Mouse (Mus musculus): ENCODE data around the gene Rpp21. TPM values are rescaled to one million over a fixed set of nuclear protein-coding genes. Genes with fewer than 3 reads are reported as not detected.
A peak's percentile ranks its signal among the peaks of the same experiment; 100 is the strongest.

Gene Rpp21
- polyA plus RNA-seq, 1 experiment from 2014 or later = 110 TPM

DNA sequence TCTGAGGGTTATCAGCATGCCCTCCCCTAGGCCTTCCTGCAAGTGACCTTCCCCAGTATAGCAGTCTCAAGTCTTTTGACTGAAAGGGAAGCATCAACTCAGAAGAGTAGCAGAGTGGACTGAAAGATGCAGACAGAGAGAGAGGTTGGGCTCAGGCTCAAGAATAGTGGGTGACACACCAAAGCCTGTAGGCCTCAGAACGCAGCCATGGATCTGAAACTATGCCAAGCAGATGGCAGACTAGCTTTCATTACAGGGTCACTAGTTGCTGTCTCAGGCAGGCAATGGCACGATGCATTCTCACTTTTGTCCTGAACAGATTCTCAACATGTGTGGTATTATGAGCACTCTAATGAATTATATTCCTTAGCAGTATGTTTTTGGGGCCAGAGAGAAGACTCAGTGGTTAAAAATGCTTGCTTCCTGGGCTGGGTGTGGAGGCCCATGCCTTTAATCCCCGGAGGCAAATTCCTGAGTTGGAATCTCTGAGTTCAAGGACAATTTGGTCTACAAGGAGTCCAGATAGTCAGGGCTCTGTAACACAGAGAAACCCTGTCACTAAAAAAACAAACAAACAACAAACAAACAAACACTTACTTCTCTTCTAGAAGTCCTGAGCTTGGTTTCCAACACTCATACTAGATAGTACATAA is 6.5 kb upstream of the Rpp21 start:
- no peak overlapping the region for H3K4me2 ChIP-seq (replicated peaks; ENCODE audit: low read depth, low read length)
- H3K27me3 ChIP-seq (ENCODE audit: insufficient read depth, low read length) = no peaks in the 10 kb centered on the region
- 91% methylated on average over 3 of the region's 3 CpGs for WGBS
- H3K27ac ChIP-seq (ENCODE audit: low read length) = no peak overlapping the region
- H3K36me3 ChIP-seq (ENCODE audit: insufficient read depth, low read length) = peaks cover 64% of the 10 kb centered on the region
- H3K4me1 ChIP-seq (ENCODE audit: insufficient read depth, low read length) = no peaks in the 10 kb centered on the region
- no peaks in the 10 kb centered on the region for H3K9me3 ChIP-seq (ENCODE audit: low read length)
- no peak overlapping the region for H3K4me3 ChIP-seq (ENCODE audit: low read length)
- H3K9ac ChIP-seq (replicated peaks; ENCODE audit: low read length) = no peak overlapping the region
- ATAC-seq (ENCODE audit: low FRiP score, low TSS enrichment) = no peak

GRCm38 (mm10) chr17:36261511-36262166 is 3.8 kb upstream of the Rpp21 start:
- H3K36me3 ChIP-seq (ENCODE audit: insufficient read depth, low read length) = peaks cover 52% of the 10 kb centered on the region
- H3K27ac ChIP-seq (ENCODE audit: low read length) = no peak overlapping the region
- H3K9me3 ChIP-seq (ENCODE audit: low read length) = no peaks in the 10 kb centered on the region
- no peak overlapping the region for H3K4me2 ChIP-seq (replicated peaks; ENCODE audit: low read depth, low read length)
- H3K4me3 ChIP-seq (ENCODE audit: low read length) = no peak overlapping the region
- peaks cover 4% of the 10 kb centered on the region for H3K4me1 ChIP-seq (ENCODE audit: insufficient read depth, low read length)
- no peaks in the 10 kb centered on the region for H3K27me3 ChIP-seq (ENCODE audit: insufficient read depth, low read length)
- 89% methylated on average over 9 of the region's 9 CpGs for WGBS
- no peak for ATAC-seq (ENCODE audit: low FRiP score, low TSS enrichment)
- no peak overlapping the region for H3K9ac ChIP-seq (replicated peaks; ENCODE audit: low read length)

DNA sequence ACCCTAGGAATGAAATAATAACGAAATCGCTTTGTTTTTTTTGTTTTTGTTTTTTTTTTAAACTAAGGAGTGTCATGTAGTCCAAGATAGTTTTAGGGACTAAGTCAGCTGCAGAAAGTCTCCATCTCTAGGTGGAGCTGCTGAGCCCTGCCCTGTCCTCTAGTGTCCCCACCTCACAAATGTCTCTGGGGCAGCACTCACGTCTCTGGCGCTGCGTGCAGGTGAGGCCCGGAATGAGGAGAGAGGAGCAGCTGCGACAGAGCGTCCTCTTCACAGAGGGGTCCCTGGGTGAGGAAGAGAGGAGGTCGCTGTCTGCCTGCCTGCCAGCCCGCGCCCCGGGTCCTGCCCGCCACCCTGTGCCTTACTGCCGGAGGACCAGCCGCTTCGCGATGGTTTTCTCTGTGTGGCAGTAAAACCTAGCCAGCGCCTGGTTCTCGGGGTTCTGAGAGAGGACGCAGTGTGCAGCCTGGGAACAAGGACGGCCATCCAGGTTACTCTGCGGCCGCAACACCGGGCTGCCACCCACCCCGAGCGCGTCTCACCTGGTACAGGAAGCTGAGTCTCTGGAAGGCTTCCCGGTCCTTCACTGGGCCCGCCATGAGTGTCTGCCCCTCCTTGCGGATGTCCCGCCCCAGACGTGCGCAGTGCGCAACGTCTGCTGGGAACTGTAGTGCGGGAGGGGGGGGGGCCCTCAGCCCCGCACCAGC is 475 bp downstream of the Rpp21 start:
- ATAC-seq (ENCODE audit: low FRiP score, low TSS enrichment) = peak; percentile 96
- under 1% methylated on average over 37 of the region's 37 CpGs for whole genome bisulfite sequencing
- Histone ChIP-seq H3K9ac (replicated peaks; ENCODE audit: low read length) (peak overlapping the region; percentile 82), H3K4me2 (replicated peaks; ENCODE audit: low read depth, low read length) (peak overlapping the region; percentile 53), H3K27ac (ENCODE audit: low read length) (peak overlapping the region; percentile 78), H3K36me3 (ENCODE audit: insufficient read depth, low read length) (peaks cover 28% of the 10 kb centered on the region), H3K27me3 (ENCODE audit: insufficient read depth, low read length) (no peaks in the 10 kb centered on the region), H3K4me1 (ENCODE audit: insufficient read depth, low read length) (peaks cover 10% of the 10 kb centered on the region), H3K4me3 (ENCODE audit: low read length) (peak overlapping the region; percentile 87), H3K9me3 (ENCODE audit: low read length) (no peaks in the 10 kb centered on the region)

DNA sequence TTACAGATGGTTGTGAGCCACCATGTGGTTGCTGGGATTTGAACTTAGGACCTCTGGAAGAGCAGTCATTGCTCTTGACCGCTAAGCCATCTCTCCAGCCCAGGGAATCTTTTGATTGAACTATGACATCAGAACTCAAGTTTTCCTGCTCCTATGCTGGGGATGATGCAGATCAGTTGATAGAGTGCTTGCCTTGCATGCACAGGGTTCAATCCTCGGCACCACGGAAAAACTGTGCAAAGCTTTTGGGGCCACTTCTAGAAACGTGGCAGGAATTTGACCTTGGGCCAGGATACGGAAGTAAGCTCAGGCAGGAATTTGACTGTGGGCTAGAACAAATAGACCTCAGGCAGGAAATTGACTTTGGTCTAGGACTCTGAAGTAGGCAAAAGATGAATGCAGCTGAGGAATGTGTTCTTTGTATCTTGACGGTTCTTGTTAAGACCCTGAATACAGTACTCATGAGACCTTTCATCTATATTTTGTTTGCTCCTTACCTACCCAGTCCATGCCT is 4.7 kb downstream of the Rpp21 start:
- Histone ChIP-seq H3K36me3 (ENCODE audit: insufficient read depth, low read length) (no peaks in the 10 kb centered on the region), H3K4me3 (ENCODE audit: low read length) (no peak overlapping the region), H3K27ac (ENCODE audit: low read length) (no peak overlapping the region), H3K9me3 (ENCODE audit: low read length) (no peaks in the 10 kb centered on the region), H3K4me2 (replicated peaks; ENCODE audit: low read depth, low read length) (no peak overlapping the region), H3K9ac (replicated peaks; ENCODE audit: low read length) (no peak overlapping the region), H3K27me3 (ENCODE audit: insufficient read depth, low read length) (peaks cover 15% of the 10 kb centered on the region), H3K4me1 (ENCODE audit: insufficient read depth, low read length) (peaks cover 15% of the 10 kb centered on the region)
- ATAC-seq (ENCODE audit: low FRiP score, low TSS enrichment) = no peak
- 50% methylated on average over 6 of the region's 6 CpGs for WGBS

DNA sequence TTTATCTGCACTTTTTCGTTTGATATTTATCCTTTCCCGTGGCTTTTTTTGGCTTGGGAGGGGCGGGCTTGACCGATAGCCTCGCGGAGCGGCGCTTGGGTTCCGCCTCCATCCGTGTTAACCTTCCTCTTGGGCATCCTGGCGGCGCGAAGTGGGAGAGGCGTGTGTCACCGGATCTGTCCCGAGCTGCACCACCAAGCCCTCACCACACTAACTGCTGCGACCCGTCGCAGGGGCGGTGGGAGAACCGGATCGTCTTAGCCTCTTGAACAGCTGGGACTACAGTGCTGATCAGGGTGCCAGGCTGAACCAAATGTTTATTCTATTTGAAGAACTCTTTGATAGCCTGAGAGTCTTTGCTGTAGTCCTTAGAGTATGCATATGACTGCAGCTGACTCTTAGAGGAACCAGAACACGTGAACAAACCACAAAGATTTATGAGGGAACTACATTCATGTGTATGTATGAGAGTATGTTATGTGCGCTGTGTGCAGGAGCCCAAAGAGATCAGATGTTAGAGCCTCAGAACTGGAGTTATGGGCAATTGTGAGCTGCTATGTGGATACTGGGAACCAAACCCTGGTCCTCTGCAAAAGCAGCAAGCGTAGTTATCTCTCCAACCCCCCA is 5.5 kb downstream of the Rpp21 start:
- Histone ChIP-seq H3K4me3 (ENCODE audit: low read length) (peak overlapping the region; percentile 29), H3K27me3 (ENCODE audit: insufficient read depth, low read length) (peaks cover 18% of the 10 kb centered on the region), H3K9ac (replicated peaks; ENCODE audit: low read length) (no peak overlapping the region), H3K9me3 (ENCODE audit: low read length) (no peaks in the 10 kb centered on the region), H3K36me3 (ENCODE audit: insufficient read depth, low read length) (no peaks in the 10 kb centered on the region), H3K4me2 (replicated peaks; ENCODE audit: low read depth, low read length) (peak overlapping the region; percentile 54), H3K27ac (ENCODE audit: low read length) (no peak overlapping the region), H3K4me1 (ENCODE audit: insufficient read depth, low read length) (peaks cover 15% of the 10 kb centered on the region)
- WGBS = 7% methylated on average over 25 of the region's 25 CpGs
- ATAC-seq (ENCODE audit: low FRiP score, low TSS enrichment) = no peak

DNA sequence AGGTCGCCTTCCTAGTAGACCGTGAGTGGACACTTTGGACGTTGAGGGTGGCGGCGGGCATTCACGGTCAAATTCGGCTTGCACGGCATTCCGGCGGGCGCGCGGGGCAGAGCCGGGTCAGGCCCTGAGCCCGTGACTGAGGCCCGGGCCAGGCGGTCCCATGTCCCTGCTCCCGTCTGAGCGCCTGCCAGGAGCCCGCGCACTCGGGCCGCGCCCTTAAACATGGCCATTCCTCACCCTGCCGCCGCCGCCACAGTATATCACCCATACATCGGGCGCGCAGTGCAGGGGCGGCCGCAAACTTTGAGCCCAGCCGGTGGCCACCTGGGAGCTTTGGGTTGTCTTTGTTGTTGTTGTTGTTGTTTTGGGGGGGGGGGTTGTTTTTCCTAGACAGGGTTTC is 9.0 kb downstream of the Rpp21 start:
- peak overlapping the region; percentile 10; the same call in 1 of the 2 replicates for H3K4me3 ChIP-seq (ENCODE audit: low read length)
- H3K27ac ChIP-seq (ENCODE audit: low read length) = no peak overlapping the region
- H3K9ac ChIP-seq (replicated peaks; ENCODE audit: low read length) = no peak overlapping the region
- H3K27me3 ChIP-seq (ENCODE audit: insufficient read depth, low read length) = peaks cover 18% of the 10 kb centered on the region
- peak overlapping the region; percentile 15; the same call in 1 of the 2 replicates for H3K4me2 ChIP-seq (replicated peaks; ENCODE audit: low read depth, low read length)
- peak; percentile 54; the same call in 1 of the 2 replicates for ATAC-seq (ENCODE audit: low FRiP score, low TSS enrichment)
- no peaks in the 10 kb centered on the region for H3K36me3 ChIP-seq (ENCODE audit: insufficient read depth, low read length)
- 26% methylated on average over 33 of the region's 33 CpGs for WGBS
- H3K9me3 ChIP-seq (ENCODE audit: low read length) = no peaks in the 10 kb centered on the region
- peaks cover 8% of the 10 kb centered on the region; the same call in 1 of the 2 replicates for H3K4me1 ChIP-seq (ENCODE audit: insufficient read depth, low read length)

DNA sequence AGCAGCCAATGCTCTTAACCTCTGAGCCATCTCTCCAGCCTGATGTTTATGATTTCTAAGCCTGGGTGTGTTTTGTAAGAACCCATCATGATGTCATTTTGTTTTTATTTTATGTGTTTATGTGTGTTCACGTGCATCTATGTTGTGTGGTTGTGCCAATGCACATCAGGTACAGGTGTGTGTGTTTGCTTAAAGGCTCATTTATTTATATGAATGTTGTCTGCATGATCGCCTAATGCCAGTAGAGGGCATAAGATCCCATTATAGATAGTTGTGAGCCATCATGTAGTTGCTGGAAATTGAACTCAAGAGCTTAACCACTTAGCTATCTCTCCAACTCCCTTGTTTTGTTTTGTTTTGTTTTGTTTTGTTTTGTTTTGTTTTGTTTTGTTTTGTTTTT is 12.1 kb downstream of the Rpp21 start:
- H3K4me2 ChIP-seq (replicated peaks; ENCODE audit: low read depth, low read length) = no peak overlapping the region
- ATAC-seq (ENCODE audit: low FRiP score, low TSS enrichment) = no peak
- no peak overlapping the region for H3K27ac ChIP-seq (ENCODE audit: low read length)
- no peaks in the 10 kb centered on the region for H3K9me3 ChIP-seq (ENCODE audit: low read length)
- H3K36me3 ChIP-seq (ENCODE audit: insufficient read depth, low read length) = no peaks in the 10 kb centered on the region
- H3K4me3 ChIP-seq (ENCODE audit: low read length) = no peak overlapping the region
- peaks cover 18% of the 10 kb centered on the region for H3K27me3 ChIP-seq (ENCODE audit: insufficient read depth, low read length)
- H3K9ac ChIP-seq (replicated peaks; ENCODE audit: low read length) = no peak overlapping the region
- 82% methylated on average over 2 of the region's 2 CpGs for WGBS
- H3K4me1 ChIP-seq (ENCODE audit: insufficient read depth, low read length) = no peaks in the 10 kb centered on the region

DNA sequence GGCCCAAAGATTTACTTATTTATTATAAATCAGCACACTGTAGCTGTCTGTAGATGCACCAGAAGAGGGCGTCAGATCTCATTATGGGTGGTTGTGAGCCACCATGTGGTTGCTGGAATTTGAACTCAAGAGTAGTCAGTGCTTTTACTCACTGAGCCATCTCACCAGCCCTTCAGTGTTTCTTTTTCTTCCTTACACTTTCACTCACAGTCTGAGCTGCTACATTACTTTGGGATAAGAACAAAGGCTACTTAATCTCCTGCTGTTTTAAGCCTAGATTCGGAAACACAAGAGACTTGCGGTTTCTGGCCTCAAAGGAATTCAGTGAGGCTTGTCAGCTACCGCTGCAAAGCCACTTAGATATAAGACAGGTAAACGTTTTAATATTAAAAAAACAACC is 13.8 kb downstream of the Rpp21 start:
- Histone ChIP-seq H3K36me3 (ENCODE audit: insufficient read depth, low read length) (no peaks in the 10 kb centered on the region), H3K4me1 (ENCODE audit: insufficient read depth, low read length) (no peaks in the 10 kb centered on the region), H3K9ac (replicated peaks; ENCODE audit: low read length) (no peak overlapping the region), H3K4me2 (replicated peaks; ENCODE audit: low read depth, low read length) (no peak overlapping the region), H3K27me3 (ENCODE audit: insufficient read depth, low read length) (peaks cover 15% of the 10 kb centered on the region), H3K27ac (ENCODE audit: low read length) (no peak overlapping the region), H3K9me3 (ENCODE audit: low read length) (no peaks in the 10 kb centered on the region), H3K4me3 (ENCODE audit: low read length) (no peak overlapping the region)
- no peak for ATAC-seq (ENCODE audit: low FRiP score, low TSS enrichment)
- WGBS = 54% methylated on average over 5 of the region's 5 CpGs

GRCm38 (mm10) chr17:36240637-36241213 is 17.1 kb downstream of the Rpp21 start:
- Histone ChIP-seq H3K9ac (replicated peaks; ENCODE audit: low read length) (no peak overlapping the region), H3K9me3 (ENCODE audit: low read length) (no peaks in the 10 kb centered on the region), H3K27ac (ENCODE audit: low read length) (no peak overlapping the region), H3K4me3 (ENCODE audit: low read length) (no peak overlapping the region), H3K4me2 (replicated peaks; ENCODE audit: low read depth, low read length) (no peak overlapping the region), H3K27me3 (ENCODE audit: insufficient read depth, low read length) (peaks cover 34% of the 10 kb centered on the region), H3K4me1 (ENCODE audit: insufficient read depth, low read length) (no peaks in the 10 kb centered on the region), H3K36me3 (ENCODE audit: insufficient read depth, low read length) (no peaks in the 10 kb centered on the region)
- no peak for ATAC-seq (ENCODE audit: low FRiP score, low TSS enrichment)
- 10% methylated on average over 5 of the region's 5 CpGs for WGBS
